Comparison of ENCODE assay signal across 8 mouse cellular contexts in the genomic region with DNA sequence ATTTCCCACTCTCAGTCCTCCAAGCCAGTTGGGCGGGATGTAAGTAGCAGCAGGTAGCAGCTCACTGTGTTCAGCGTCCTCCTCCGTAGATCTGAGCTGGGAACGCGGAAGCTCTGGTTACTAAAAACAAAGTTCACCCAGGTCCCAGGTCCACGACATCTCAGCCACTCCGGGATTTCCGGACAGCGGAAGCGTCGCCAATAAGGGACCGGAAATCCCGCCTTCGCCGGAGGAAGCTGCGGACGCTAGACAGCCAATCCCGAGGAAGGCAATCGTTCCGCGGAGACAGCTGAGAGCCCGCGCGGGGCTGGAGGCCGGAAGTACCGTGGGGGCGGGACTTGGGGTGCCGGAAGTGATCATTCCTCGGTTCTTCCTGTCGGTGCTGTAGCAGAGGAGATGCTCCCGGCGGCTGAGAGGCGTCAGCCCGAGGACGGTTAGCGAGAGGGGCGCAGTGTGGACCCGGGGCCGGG. TPM values are rescaled to one million over a fixed set of nuclear protein-coding genes. Genes with fewer than 3 reads are reported as not detected.
DNase-seq lines count a peak whose midpoint lies in the region; ATAC-seq lines count a peak whose summit lies in the region.

A gene (plus strand): TSS at position 349 of the 470 bp plus-strand sequence.

- peaks cover 21% of the 10 kb centered on the region for H3K4me1 ChIP-seq in hindbrain, embryonic 12.5 days

- DNase-seq in NIH3T3 (ENCODE audit: low read depth) = peak; percentile 98
- DNase-seq in cerebellum, postnatal 10 days = peak; percentile 99
- DNase-seq in frontal cortex, postnatal 10 days (ENCODE audit: low spot score in 2 of 2) = peak; percentile 96 to 97
- peak; percentile 96 to 98 for DNase-seq in layer of hippocampus, postnatal 14 days (ENCODE audit: low spot score in 2 of 2)
- DNase-seq in lung, postnatal 14 days = peak; percentile 98
- DNase-seq in retina, adult 2 months (ENCODE audit: low read depth, low spot score) = peak; percentile 96
- DNase-seq in thymus, postnatal 36 days = peak; percentile 97 to 99

- H3K9me3 ChIP-seq in hindbrain, embryonic 12.5 days (replicated peaks) = no peaks in the 10 kb centered on the region

- H3K27me3 ChIP-seq in hindbrain, embryonic 12.5 days = no peaks in the 10 kb centered on the region

- peak; percentile 98 for ATAC-seq in hindbrain, embryonic 12.5 days (ENCODE audit: low FRiP score)

- peak within 1 kb of the TSS; percentile 82 for H3K9ac ChIP-seq in hindbrain, embryonic 12.5 days

- 0 out of 2 replicates have a peak, but pooled peaks cover 3% of the 10 kb centered on the region for H3K36me3 ChIP-seq in hindbrain, embryonic 12.5 days

- WGBS in hindbrain, embryonic 12.5 days = under 1% methylated on average over 39 of the region's 39 CpGs

- H3K4me3 ChIP-seq in hindbrain, embryonic 12.5 days = peak within 1 kb of the TSS; percentile 75

- H3K4me2 ChIP-seq in hindbrain, embryonic 12.5 days (replicated peaks) = peak within 1 kb of the TSS; percentile 99

- peak within 1 kb of the TSS; percentile 67 for H3K27ac ChIP-seq in hindbrain, embryonic 12.5 days

RNA-seq across cellular contexts. Expression of the gene that starts here (rescaled TPM):
- polyA plus RNA-seq in hindbrain, embryonic 12.5 days (2016; fragmentation: Nextera tagmentation; extraction: Ambion mirVana) = 9.4 and 9.8 TPM in 2 replicates
- total RNA-seq in layer of hippocampus, postnatal 14 days (2021) = 1 to 10 TPM; 8.9 to 9.5 TPM

Comparison
In these comparisons a context has a peak if more than half of its experiments do, and no peak if none do; other contexts are left out.
1. Peak in every context shown above with its lines: DNase-seq, ATAC-seq, H3K4me3 ChIP-seq and H3K27ac ChIP-seq.